Mouse (Mus musculus): ENCODE measurements around the gene Olfr133.

GRCm38 (mm10) chr17:38144981-38145380 is at the start of gene Olfr133:
- TF ChIP-seq TAL1 (IDR thresholded peaks at IDR 0.05; ENCODE audit: low read length) (no peak), GATA1 (IDR thresholded peaks at IDR 0.05; ENCODE audit: low read length) (no peak)
